Mouse (Mus musculus): ENCODE measurements at regions not wholly inside any gene's neighbourhood (a gene's known extent, or its start where the extent isn't known, plus 50 kb on each side); places are given as distances from the start of the nearest gene placed in this dataset.

DNA sequence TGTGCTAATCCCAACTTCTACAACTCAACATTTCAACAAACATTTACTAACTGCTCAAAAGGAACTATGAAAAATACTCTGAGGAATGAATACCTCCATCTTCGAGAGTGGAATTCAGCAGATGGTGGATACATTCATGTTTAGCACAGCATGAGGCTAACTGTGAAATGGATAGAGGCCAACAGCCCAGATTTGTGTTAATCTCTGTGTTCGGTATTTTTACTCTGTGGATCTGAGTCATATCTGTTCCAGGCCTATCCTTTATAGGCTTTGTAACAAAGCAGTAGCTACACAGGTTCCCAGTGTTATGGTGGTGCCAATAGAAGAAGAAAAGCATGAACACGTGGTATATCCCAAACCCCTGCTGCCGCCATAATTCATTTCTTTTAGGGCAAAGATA lies 148.4 kb upstream of the Fbxl7 start:
- TF ChIP-seq CTCF (IDR thresholded peaks at IDR 0.05; ENCODE audit: low read depth), result no peak
- no peak for TF ChIP-seq EP300 (IDR thresholded peaks at IDR 0.05; ENCODE audit: low read depth)
- no peaks in the 10 kb centered on the region for H3K9me3 ChIP-seq (ENCODE audit: control insufficient read depth, low read length)
- no peaks in the 10 kb centered on the region for H3K4me1 ChIP-seq (replicated peaks; ENCODE audit: control insufficient read depth in 2 of 2, insufficient read depth in 2 of 2, low read length in 1 of 2)
- no peak for DNase-seq (ENCODE audit: low read depth in 3 of 3, low spot score in 3 of 3)
- H3K4me3 ChIP-seq (ENCODE audit: insufficient read depth in 1 of 2, low read depth in 2 of 2, low read length in 2 of 2), result no peak overlapping the region
- no peaks in the 10 kb centered on the region for H3K27me3 ChIP-seq (ENCODE audit: control insufficient read depth, insufficient read depth, low read length)
- no peak overlapping the region for H3K27ac ChIP-seq
- H3K36me3 ChIP-seq (replicated peaks; ENCODE audit: control insufficient read depth, insufficient read depth, low read depth), result no peaks in the 10 kb centered on the region
- H3K4me2 ChIP-seq (ENCODE audit: low read depth), result no peak overlapping the region
- 55% methylated on average over 4 of the region's 4 CpGs for WGBS (ENCODE audit: insufficient replicate concordance)
- ATAC-seq (ENCODE audit: insufficient read depth), result no peak
- no peak overlapping the region for H3K9ac ChIP-seq (replicated peaks)

DNA sequence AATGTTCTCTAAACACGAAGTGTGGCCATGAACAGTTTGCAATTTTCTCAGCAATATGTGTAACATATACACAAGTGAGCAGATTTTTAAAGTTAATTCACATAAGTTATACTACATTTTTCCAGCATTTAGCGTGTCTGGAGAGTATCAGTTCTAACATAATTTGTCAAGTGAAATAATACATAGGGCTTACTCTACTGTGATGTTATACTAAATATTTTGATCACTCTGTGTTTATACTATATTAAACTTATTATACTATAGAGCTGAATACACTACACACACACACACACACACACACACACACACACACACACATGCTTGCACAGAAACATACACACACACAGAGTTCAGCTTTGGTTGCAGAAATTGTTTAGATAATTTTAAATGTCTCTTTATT lies 155.3 kb upstream of the Fbxl7 start:
- Histone ChIP-seq H3K4me1 (replicated peaks; ENCODE audit: control insufficient read depth in 2 of 2, insufficient read depth in 2 of 2, low read length in 1 of 2) (no peaks in the 10 kb centered on the region), H3K27ac (no peak overlapping the region), H3K27me3 (ENCODE audit: control insufficient read depth, insufficient read depth, low read length) (no peaks in the 10 kb centered on the region), H3K36me3 (replicated peaks; ENCODE audit: control insufficient read depth, insufficient read depth, low read depth) (no peaks in the 10 kb centered on the region), H3K4me3 (ENCODE audit: insufficient read depth in 1 of 2, low read depth in 2 of 2, low read length in 2 of 2) (no peak overlapping the region), H3K4me2 (ENCODE audit: low read depth) (no peak overlapping the region), H3K9ac (replicated peaks) (no peak overlapping the region), H3K9me3 (ENCODE audit: control insufficient read depth, low read length) (no peaks in the 10 kb centered on the region)
- ATAC-seq (ENCODE audit: insufficient read depth) (no peak), DNase-seq (ENCODE audit: low read depth in 3 of 3, low spot score in 3 of 3) (no peak)
- 41% methylated on average over 2 of the region's 2 CpGs for WGBS (ENCODE audit: insufficient replicate concordance)
- TF ChIP-seq CTCF (IDR thresholded peaks at IDR 0.05; ENCODE audit: low read depth) (no peak), EP300 (IDR thresholded peaks at IDR 0.05; ENCODE audit: low read depth) (no peak)

DNA sequence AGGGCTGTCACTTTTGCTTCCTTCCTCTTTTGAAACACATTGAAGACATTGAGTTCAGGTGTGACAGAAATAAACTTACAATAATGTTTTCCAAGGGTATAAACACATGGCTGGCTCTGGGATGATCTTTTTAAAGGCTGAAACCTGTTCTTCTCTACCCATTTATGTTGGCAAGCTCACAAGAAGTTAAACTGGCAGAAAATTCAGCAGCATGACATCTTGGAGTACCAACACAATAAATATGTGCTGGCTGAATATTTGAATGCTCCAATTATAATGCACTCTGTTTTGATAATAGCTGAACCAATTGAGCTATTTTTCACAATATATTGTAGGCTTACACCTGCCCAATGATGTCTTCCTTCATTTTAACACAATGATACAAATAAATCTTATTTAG lies 168.1 kb upstream of the Fbxl7 start:
- Histone ChIP-seq H3K4me2 (ENCODE audit: low read depth) (no peak overlapping the region), H3K4me1 (replicated peaks; ENCODE audit: control insufficient read depth in 2 of 2, insufficient read depth in 2 of 2, low read length in 1 of 2) (no peaks in the 10 kb centered on the region), H3K27ac (no peak overlapping the region), H3K9ac (replicated peaks) (no peak overlapping the region), H3K4me3 (ENCODE audit: insufficient read depth in 1 of 2, low read depth in 2 of 2, low read length in 2 of 2) (no peak overlapping the region), H3K9me3 (ENCODE audit: control insufficient read depth, low read length) (no peaks in the 10 kb centered on the region), H3K27me3 (ENCODE audit: control insufficient read depth, insufficient read depth, low read length) (no peaks in the 10 kb centered on the region), H3K36me3 (replicated peaks; ENCODE audit: control insufficient read depth, insufficient read depth, low read depth) (no peaks in the 10 kb centered on the region)
- DNase-seq (ENCODE audit: low read depth in 3 of 3, low spot score in 3 of 3), result no peak
- TF ChIP-seq EP300 (IDR thresholded peaks at IDR 0.05; ENCODE audit: low read depth) (no peak), CTCF (IDR thresholded peaks at IDR 0.05; ENCODE audit: low read depth) (no peak)
- ATAC-seq (ENCODE audit: insufficient read depth), result no peak

DNA sequence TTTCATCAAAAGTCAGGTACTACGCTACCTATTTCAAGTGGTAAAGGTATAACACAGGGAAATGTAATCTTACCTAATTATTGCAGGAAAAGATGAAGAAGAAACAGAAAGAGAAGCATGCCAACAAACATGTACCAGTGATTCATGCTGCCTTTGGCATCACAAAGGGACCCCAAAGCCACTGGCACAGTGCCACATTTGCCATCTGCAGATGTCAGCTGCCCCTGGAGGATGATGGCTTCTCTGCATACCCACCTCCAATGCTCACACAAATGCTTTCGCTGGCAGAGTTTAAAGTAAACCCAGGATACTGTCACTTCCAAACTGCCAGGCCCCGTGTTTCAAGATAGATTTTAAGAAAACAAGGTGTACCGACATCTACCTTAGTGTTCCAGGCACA lies 168.6 kb upstream of the Fbxl7 start:
- H3K9ac ChIP-seq (replicated peaks), result no peak overlapping the region
- no peaks in the 10 kb centered on the region for H3K4me1 ChIP-seq (replicated peaks; ENCODE audit: control insufficient read depth in 2 of 2, insufficient read depth in 2 of 2, low read length in 1 of 2)
- no peak overlapping the region for H3K27ac ChIP-seq
- H3K9me3 ChIP-seq (ENCODE audit: control insufficient read depth, low read length), result no peaks in the 10 kb centered on the region
- no peak overlapping the region for H3K4me3 ChIP-seq (ENCODE audit: insufficient read depth in 1 of 2, low read depth in 2 of 2, low read length in 2 of 2)
- no peak for TF ChIP-seq EP300 (IDR thresholded peaks at IDR 0.05; ENCODE audit: low read depth)
- TF ChIP-seq CTCF (IDR thresholded peaks at IDR 0.05; ENCODE audit: low read depth), result no peak
- WGBS (ENCODE audit: insufficient replicate concordance), result 58% methylated on average over 4 of the region's 4 CpGs
- DNase-seq (ENCODE audit: low read depth in 3 of 3, low spot score in 3 of 3) (no peak), ATAC-seq (ENCODE audit: insufficient read depth) (no peak)
- no peaks in the 10 kb centered on the region for H3K27me3 ChIP-seq (ENCODE audit: control insufficient read depth, insufficient read depth, low read length)
- no peak overlapping the region for H3K4me2 ChIP-seq (ENCODE audit: low read depth)
- no peaks in the 10 kb centered on the region for H3K36me3 ChIP-seq (replicated peaks; ENCODE audit: control insufficient read depth, insufficient read depth, low read depth)

DNA sequence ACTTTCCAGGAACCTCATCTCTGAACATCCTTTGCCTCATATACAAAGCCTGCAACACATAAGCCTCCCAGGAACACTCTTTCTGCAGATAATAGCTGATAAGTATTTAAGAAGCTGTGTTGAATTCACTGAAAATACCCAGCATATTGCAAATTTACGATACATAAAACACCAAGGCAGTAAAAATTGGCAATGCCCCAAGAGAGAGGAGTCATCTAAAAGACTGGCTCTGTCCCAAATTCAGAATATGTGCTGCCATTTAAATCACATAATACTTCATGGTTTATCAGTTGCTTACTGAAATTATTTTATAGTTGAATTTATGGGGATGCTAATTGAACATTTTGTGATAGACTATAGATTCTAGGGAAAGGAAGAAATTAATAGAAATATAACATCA lies 172.3 kb upstream of the Fbxl7 start:
- no peak for TF ChIP-seq EP300 (IDR thresholded peaks at IDR 0.05; ENCODE audit: low read depth)
- Histone ChIP-seq H3K4me1 (replicated peaks; ENCODE audit: control insufficient read depth in 2 of 2, insufficient read depth in 2 of 2, low read length in 1 of 2) (no peaks in the 10 kb centered on the region), H3K9me3 (ENCODE audit: control insufficient read depth, low read length) (no peaks in the 10 kb centered on the region), H3K9ac (replicated peaks) (no peak overlapping the region), H3K27ac (no peak overlapping the region), H3K4me2 (ENCODE audit: low read depth) (no peak overlapping the region), H3K27me3 (ENCODE audit: control insufficient read depth, insufficient read depth, low read length) (no peaks in the 10 kb centered on the region), H3K4me3 (ENCODE audit: insufficient read depth in 1 of 2, low read depth in 2 of 2, low read length in 2 of 2) (no peak overlapping the region), H3K36me3 (replicated peaks; ENCODE audit: control insufficient read depth, insufficient read depth, low read depth) (no peaks in the 10 kb centered on the region)
- WGBS (ENCODE audit: insufficient replicate concordance), result 49% methylated on average over 1 of the region's 1 CpGs
- no peak for ATAC-seq (ENCODE audit: insufficient read depth)
- DNase-seq (ENCODE audit: low read depth in 3 of 3, low spot score in 3 of 3), result no peak

DNA sequence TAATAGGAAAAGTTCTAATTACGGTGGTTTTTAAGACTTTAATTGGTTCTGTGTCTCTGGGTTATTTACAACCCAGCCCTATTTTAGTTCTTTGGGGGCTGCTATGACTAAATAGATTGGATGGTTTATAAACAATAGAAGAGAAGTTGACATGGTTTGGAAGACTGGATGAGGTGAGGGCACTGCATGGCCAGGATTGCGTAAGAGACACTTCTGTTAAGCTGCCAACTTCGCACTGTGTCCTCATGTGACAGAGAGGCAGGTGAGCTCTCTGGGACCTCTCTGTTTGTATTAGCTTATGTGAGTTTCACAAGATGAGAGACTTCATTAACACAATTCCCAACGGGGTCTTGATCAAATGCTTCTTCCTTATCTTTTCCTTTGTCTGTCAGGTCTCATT lies 182.5 kb upstream of the Fbxl7 start:
- H3K27me3 ChIP-seq (ENCODE audit: control insufficient read depth, insufficient read depth, low read length), result no peaks in the 10 kb centered on the region
- no peak overlapping the region for H3K27ac ChIP-seq
- H3K4me2 ChIP-seq (ENCODE audit: low read depth), result no peak overlapping the region
- H3K9me3 ChIP-seq (ENCODE audit: control insufficient read depth, low read length), result no peaks in the 10 kb centered on the region
- H3K4me3 ChIP-seq (ENCODE audit: insufficient read depth in 1 of 2, low read depth in 2 of 2, low read length in 2 of 2), result no peak overlapping the region
- DNase-seq (ENCODE audit: low read depth in 3 of 3, low spot score in 3 of 3), result no peak
- TF ChIP-seq EP300 (IDR thresholded peaks at IDR 0.05; ENCODE audit: low read depth) (no peak), CTCF (IDR thresholded peaks at IDR 0.05; ENCODE audit: low read depth) (no peak)
- H3K9ac ChIP-seq (replicated peaks), result no peak overlapping the region
- no peaks in the 10 kb centered on the region for H3K4me1 ChIP-seq (replicated peaks; ENCODE audit: control insufficient read depth in 2 of 2, insufficient read depth in 2 of 2, low read length in 1 of 2)
- 68% methylated on average over 4 of the region's 4 CpGs for WGBS (ENCODE audit: insufficient replicate concordance)
- ATAC-seq (ENCODE audit: insufficient read depth), result no peak
- no peaks in the 10 kb centered on the region for H3K36me3 ChIP-seq (replicated peaks; ENCODE audit: control insufficient read depth, insufficient read depth, low read depth)

All from liver, embryonic 14.5 days (tissue).